Mouse (Mus musculus): ENCODE results near the gene Cblb.

Cblb gene

GRCm38 (mm10) chr16:52071290-52071689 lies 40.3 kb downstream of the Cblb start:
- no peak for DNase-seq (ENCODE audit: extremely low read depth, low read depth)

GRCm38 (mm10) chr16:52071766-52072209 lies 40.8 kb downstream of the Cblb start:
- DNase-seq (ENCODE audit: extremely low read depth, low read depth) = no peak

- DNase-seq (ENCODE audit: extremely low read depth, low read depth) = no peak
These were observed 45.6 kb downstream of the Cblb start for GRCm38 (mm10) chr16:52076652-52077051.

- no peak for DNase-seq (ENCODE audit: extremely low read depth, low read depth)
These were observed 46.9 kb downstream of the Cblb start for GRCm38 (mm10) chr16:52077901-52078300.

- no peak for DNase-seq (ENCODE audit: extremely low read depth, low read depth)
These were observed 47.9 kb downstream of the Cblb start for GRCm38 (mm10) chr16:52078758-52079474.

GRCm38 (mm10) chr16:52079475-52079823 lies 48.4 kb downstream of the Cblb start:
- DNase-seq (ENCODE audit: extremely low read depth, low read depth) = no peak

GRCm38 (mm10) chr16:52080619-52081395 lies 49.8 kb downstream of the Cblb start:
- no peak for DNase-seq (ENCODE audit: extremely low read depth, low read depth)

GRCm38 (mm10) chr16:52081756-52082155 lies 50.7 kb downstream of the Cblb start:
- DNase-seq (ENCODE audit: extremely low read depth, low read depth) = peak; percentile 43

GRCm38 (mm10) chr16:52086793-52087450 lies 55.9 kb downstream of the Cblb start:
- no peak for DNase-seq (ENCODE audit: extremely low read depth, low read depth)

GRCm38 (mm10) chr16:52089354-52089753 lies 58.3 kb downstream of the Cblb start:
- no peak for DNase-seq (ENCODE audit: extremely low read depth, low read depth)

- peak; percentile 25 for DNase-seq (ENCODE audit: extremely low read depth, low read depth)
These were observed 59.9 kb downstream of the Cblb start for GRCm38 (mm10) chr16:52090899-52091298.

GRCm38 (mm10) chr16:52093325-52094253 lies 62.6 kb downstream of the Cblb start:
- no peak for DNase-seq (ENCODE audit: extremely low read depth, low read depth)

- DNase-seq (ENCODE audit: extremely low read depth, low read depth) = no peak
These were observed 63.9 kb downstream of the Cblb start for GRCm38 (mm10) chr16:52094735-52095459.

GRCm38 (mm10) chr16:52095643-52096042 lies 64.6 kb downstream of the Cblb start:
- DNase-seq (ENCODE audit: extremely low read depth, low read depth) = no peak

GRCm38 (mm10) chr16:52100466-52100865 lies 69.4 kb downstream of the Cblb start:
- no peak for DNase-seq (ENCODE audit: extremely low read depth, low read depth)

- no peak for DNase-seq (ENCODE audit: extremely low read depth, low read depth)
These were observed 73.6 kb downstream of the Cblb start for GRCm38 (mm10) chr16:52104608-52105007.

GRCm38 (mm10) chr16:52107836-52108235 lies 76.8 kb downstream of the Cblb start:
- DNase-seq (ENCODE audit: extremely low read depth, low read depth) = no peak

- DNase-seq (ENCODE audit: extremely low read depth, low read depth) = no peak
These were observed 83.4 kb downstream of the Cblb start for GRCm38 (mm10) chr16:52114473-52114872.

- no peak for DNase-seq (ENCODE audit: extremely low read depth, low read depth)
These were observed 88.0 kb downstream of the Cblb start for GRCm38 (mm10) chr16:52119003-52119402.

- DNase-seq (ENCODE audit: extremely low read depth, low read depth) = no peak
These were observed 93.9 kb downstream of the Cblb start for GRCm38 (mm10) chr16:52124974-52125373.

All from MEL-GATA-1-ER (cell line).